Mouse (Mus musculus) olfactory bulb, adult 2 months (tissue): Measurements from ENCODE around the gene Nf1.

Experiments
- CTCF ChIP-seq: fragments of 200-500 bp; IDR thresholded peaks from 2 replicates; pipeline ENCODE4 v1.5.1; 2012; ENCODE audit warnings: low read depth, mild to moderate bottlenecking, low read length, moderate library complexity; ENCODE audit not compliant: insufficient read depth
- POLR2A ChIP-seq: fragments of 200-500 bp; IDR thresholded peaks from 2 replicates; pipeline ENCODE4 v1.6.1; 2012; ENCODE audit warnings: mild to moderate bottlenecking, low read depth, low read length, moderate library complexity; ENCODE audit not compliant: insufficient read depth

GRCm38 (mm10) chr11:79403625-79404319 lies 64.3 kb downstream of the Nf1 start:
- TF ChIP-seq CTCF (no peak), POLR2A (no peak)
